Mouse (Mus musculus): Measurements from ENCODE around the gene Fkbp2. TPM values are rescaled to one million over a fixed set of nuclear protein-coding genes. Genes with fewer than 3 reads are reported as not detected.

The Fkbp2 gene
- polyA plus RNA-seq, 1 experiment = 28.3 TPM

GRCm38 (mm10) chr19:6989251-6989650 is 8.9 kb upstream of the Fkbp2 start:
- Histone ChIP-seq H3K27ac (ENCODE audit: control insufficient read depth, insufficient read depth, low read depth, low read length) (no peak overlapping the region), H3K27me3 (ENCODE audit: control insufficient read depth, insufficient read depth, low read length) (no peaks in the 10 kb centered on the region), H3K4me3 (ENCODE audit: control insufficient read depth, low read depth, low read length) (no peak overlapping the region), H3K4me1 (ENCODE audit: control insufficient read depth, insufficient read depth, low read length) (peaks cover 22% of the 10 kb centered on the region), H3K36me3 (ENCODE audit: control insufficient read depth, insufficient read depth, low read length) (peaks cover 1% of the 10 kb centered on the region; the same call in 1 of the 2 replicates)
- no peak for TF ChIP-seq CTCF (IDR thresholded peaks at IDR 0.05; ENCODE audit: control insufficient read depth, insufficient read depth, insufficient replicate concordance, low read depth, low read length)
- TF ChIP-seq POLR2A (IDR thresholded peaks at IDR 0.05; ENCODE audit: control insufficient read depth, low read depth, low read length) = no peak

DNA sequence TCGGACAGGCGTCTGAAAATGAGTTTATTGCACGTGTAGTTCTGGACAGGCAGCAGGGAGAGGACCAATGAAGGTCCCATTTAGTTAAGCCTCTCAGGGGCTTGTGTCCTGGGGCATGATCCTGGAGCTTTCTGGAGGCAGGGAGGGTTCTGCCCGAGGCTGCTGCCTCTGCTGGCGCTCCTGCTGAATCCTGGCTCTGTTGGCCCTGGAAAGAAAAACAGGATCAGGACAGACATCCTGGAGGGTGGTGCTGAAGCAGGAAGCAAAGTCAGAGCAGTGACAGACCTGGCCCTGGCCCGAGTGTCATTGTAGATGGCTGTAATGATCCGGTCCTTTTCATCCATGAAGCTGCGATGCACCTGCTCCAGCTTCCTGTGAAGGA is 7.6 kb upstream of the Fkbp2 start:
- peak overlapping the region; percentile 71 for H3K4me3 ChIP-seq (ENCODE audit: control insufficient read depth, low read depth, low read length)
- peaks cover 22% of the 10 kb centered on the region for H3K4me1 ChIP-seq (ENCODE audit: control insufficient read depth, insufficient read depth, low read length)
- TF ChIP-seq CTCF (IDR thresholded peaks at IDR 0.05; ENCODE audit: control insufficient read depth, insufficient read depth, insufficient replicate concordance, low read depth, low read length) = no peak
- TF ChIP-seq POLR2A (IDR thresholded peaks at IDR 0.05; ENCODE audit: control insufficient read depth, low read depth, low read length) = no peak

DNA sequence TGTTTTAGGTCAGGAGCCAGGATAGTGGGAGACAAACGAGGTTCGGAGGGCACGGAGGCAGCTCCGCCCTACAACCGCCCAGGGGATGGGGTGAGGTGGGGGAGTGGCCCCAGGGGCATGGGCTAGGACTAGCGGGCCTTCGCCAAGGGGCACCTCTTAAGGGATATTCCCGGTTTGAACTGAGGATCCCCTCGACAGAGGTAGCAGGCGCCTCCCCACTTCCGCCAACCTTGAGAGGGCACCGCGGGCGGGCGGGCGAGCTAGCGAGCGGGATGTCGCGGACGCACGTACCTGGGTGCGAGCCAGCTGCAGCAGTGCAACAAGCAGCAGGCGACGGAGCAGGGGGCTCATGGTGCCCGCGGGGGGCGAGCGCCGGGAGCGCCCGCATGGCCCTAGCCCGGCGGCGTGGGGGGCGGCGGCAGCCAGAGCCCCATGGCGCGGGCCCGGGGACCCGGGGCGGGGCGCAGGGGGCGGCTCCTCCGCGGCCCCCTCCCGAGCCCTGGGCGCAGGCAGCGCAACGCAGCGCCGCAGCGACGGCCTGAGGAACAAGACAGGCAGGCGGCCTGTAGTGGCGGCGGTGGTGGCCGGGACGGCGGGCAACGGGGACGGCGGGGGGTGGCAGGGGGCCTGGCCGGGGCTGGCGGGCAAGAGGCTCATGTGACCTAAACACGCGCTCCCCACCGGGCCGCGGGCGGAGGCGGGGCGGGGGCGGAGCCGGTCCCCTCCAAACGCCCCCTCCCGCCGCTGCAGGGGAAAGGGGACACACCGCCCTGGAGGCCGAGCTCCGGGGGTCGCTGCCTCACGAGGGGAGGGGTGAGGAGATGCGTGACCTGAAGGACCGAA is 7.0 kb upstream of the Fkbp2 start, which contains the start of gene Vegfb:
Gene Vegfb, minus strand, starts transcription at position 591 of the 843 bp plus-strand sequence.
- peak within 1 kb of the TSS; percentile 83 for H3K4me3 ChIP-seq (ENCODE audit: control insufficient read depth, low read depth, low read length)
- H3K27me3 ChIP-seq (ENCODE audit: control insufficient read depth, insufficient read depth, low read length) = no peaks in the 10 kb centered on the region
- peaks cover 1% of the 10 kb centered on the region; the same call in 1 of the 2 replicates for H3K36me3 ChIP-seq (ENCODE audit: control insufficient read depth, insufficient read depth, low read length)
- TF ChIP-seq POLR2A (IDR thresholded peaks at IDR 0.05; ENCODE audit: control insufficient read depth, low read depth, low read length) (no peak), CTCF (IDR thresholded peaks at IDR 0.05; ENCODE audit: control insufficient read depth, insufficient read depth, insufficient replicate concordance, low read depth, low read length) (no peak)
- H3K27ac ChIP-seq (ENCODE audit: control insufficient read depth, insufficient read depth, low read depth, low read length) = peak within 1 kb of the TSS; percentile 57; the same call in 1 of the 2 replicates
- H3K4me1 ChIP-seq (ENCODE audit: control insufficient read depth, insufficient read depth, low read length) = peaks cover 19% of the 10 kb centered on the region

More for the DNA sequence above, 7.6 kb upstream of the Fkbp2 start:
- Histone ChIP-seq H3K27ac (ENCODE audit: control insufficient read depth, insufficient read depth, low read depth, low read length) (peak overlapping the region; percentile 57; the same call in 1 of the 2 replicates), H3K36me3 (ENCODE audit: control insufficient read depth, insufficient read depth, low read length) (peaks cover 1% of the 10 kb centered on the region; the same call in 1 of the 2 replicates), H3K27me3 (ENCODE audit: control insufficient read depth, insufficient read depth, low read length) (no peaks in the 10 kb centered on the region)

GRCm38 (mm10) chr19:6985951-6986708 is 5.8 kb upstream of the Fkbp2 start:
- H3K27me3 ChIP-seq (ENCODE audit: control insufficient read depth, insufficient read depth, low read length) = no peaks in the 10 kb centered on the region
- H3K36me3 ChIP-seq (ENCODE audit: control insufficient read depth, insufficient read depth, low read length) = peaks cover 1% of the 10 kb centered on the region; the same call in 1 of the 2 replicates
- peaks cover 13% of the 10 kb centered on the region for H3K4me1 ChIP-seq (ENCODE audit: control insufficient read depth, insufficient read depth, low read length)
- TF ChIP-seq CTCF (IDR thresholded peaks at IDR 0.05; ENCODE audit: control insufficient read depth, insufficient read depth, insufficient replicate concordance, low read depth, low read length) (no peak), POLR2A (IDR thresholded peaks at IDR 0.05; ENCODE audit: control insufficient read depth, low read depth, low read length) (no peak)
- no peak overlapping the region for H3K27ac ChIP-seq (ENCODE audit: control insufficient read depth, insufficient read depth, low read depth, low read length)
- no peak overlapping the region for H3K4me3 ChIP-seq (ENCODE audit: control insufficient read depth, low read depth, low read length)

- Histone ChIP-seq H3K4me3 (ENCODE audit: control insufficient read depth, low read depth, low read length) (no peak overlapping the region), H3K27ac (ENCODE audit: control insufficient read depth, insufficient read depth, low read depth, low read length) (no peak overlapping the region), H3K27me3 (ENCODE audit: control insufficient read depth, insufficient read depth, low read length) (no peaks in the 10 kb centered on the region), H3K4me1 (ENCODE audit: control insufficient read depth, insufficient read depth, low read length) (peaks cover 15% of the 10 kb centered on the region), H3K36me3 (ENCODE audit: control insufficient read depth, insufficient read depth, low read length) (peaks cover 1% of the 10 kb centered on the region; the same call in 1 of the 2 replicates)
- TF ChIP-seq CTCF (IDR thresholded peaks at IDR 0.05; ENCODE audit: control insufficient read depth, insufficient read depth, insufficient replicate concordance, low read depth, low read length) (no peak), POLR2A (IDR thresholded peaks at IDR 0.05; ENCODE audit: control insufficient read depth, low read depth, low read length) (no peak)
These were observed 5.0 kb upstream of the Fkbp2 start for GRCm38 (mm10) chr19:6985300-6985699.

DNA sequence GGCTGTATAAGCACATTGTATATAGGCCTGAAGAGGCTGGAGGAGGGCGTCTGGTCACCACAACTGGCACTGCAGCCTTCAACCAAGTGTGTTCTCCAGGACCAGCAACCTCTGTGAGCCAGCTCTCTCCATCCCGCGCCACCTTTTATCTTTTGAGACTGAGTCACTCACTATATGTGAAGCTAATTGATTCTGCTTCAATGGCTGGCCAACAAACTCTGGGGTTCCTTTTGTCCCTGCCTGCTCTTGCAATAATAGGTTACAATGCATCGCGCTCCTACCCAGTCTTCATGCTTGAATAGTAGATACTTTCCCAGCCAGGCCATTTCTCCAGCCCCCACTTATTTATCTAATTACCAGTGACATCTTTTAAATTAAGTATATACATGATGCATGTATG is 3.3 kb upstream of the Fkbp2 start:
- H3K27ac ChIP-seq (ENCODE audit: control insufficient read depth, insufficient read depth, low read depth, low read length) = no peak overlapping the region
- no peaks in the 10 kb centered on the region; the same call in 1 of the 2 replicates for H3K36me3 ChIP-seq (ENCODE audit: control insufficient read depth, insufficient read depth, low read length)
- H3K4me3 ChIP-seq (ENCODE audit: control insufficient read depth, low read depth, low read length) = no peak overlapping the region
- TF ChIP-seq POLR2A (IDR thresholded peaks at IDR 0.05; ENCODE audit: control insufficient read depth, low read depth, low read length) (no peak), CTCF (IDR thresholded peaks at IDR 0.05; ENCODE audit: control insufficient read depth, insufficient read depth, insufficient replicate concordance, low read depth, low read length) (no peak)
- peaks cover 26% of the 10 kb centered on the region for H3K4me1 ChIP-seq (ENCODE audit: control insufficient read depth, insufficient read depth, low read length)
- no peaks in the 10 kb centered on the region for H3K27me3 ChIP-seq (ENCODE audit: control insufficient read depth, insufficient read depth, low read length)

DNA sequence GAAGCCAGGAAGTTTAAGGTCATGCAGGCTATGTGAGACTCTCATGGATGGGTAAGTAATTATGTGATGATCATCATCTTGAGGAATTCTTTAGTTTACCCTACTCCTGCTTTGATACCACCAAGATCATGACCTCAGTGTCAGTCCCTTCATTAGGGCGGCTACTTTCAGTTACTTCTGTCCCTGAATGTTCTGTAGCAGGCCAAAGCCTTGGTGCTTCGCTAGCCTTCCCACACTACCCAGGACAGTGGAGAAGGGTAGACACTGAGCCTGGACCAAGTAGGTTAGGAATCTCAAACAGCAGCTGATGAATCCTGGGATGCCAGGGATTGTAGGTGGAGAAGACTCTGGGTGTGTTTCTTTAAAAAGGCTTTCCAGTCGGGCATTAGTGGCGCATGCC is 1.2 kb upstream of the Fkbp2 start:
- Histone ChIP-seq H3K4me3 (ENCODE audit: control insufficient read depth, low read depth, low read length) (no peak overlapping the region), H3K27ac (ENCODE audit: control insufficient read depth, insufficient read depth, low read depth, low read length) (no peak overlapping the region), H3K27me3 (ENCODE audit: control insufficient read depth, insufficient read depth, low read length) (no peaks in the 10 kb centered on the region), H3K36me3 (ENCODE audit: control insufficient read depth, insufficient read depth, low read length) (no peaks in the 10 kb centered on the region; the same call in 1 of the 2 replicates), H3K4me1 (ENCODE audit: control insufficient read depth, insufficient read depth, low read length) (peaks cover 18% of the 10 kb centered on the region)
- TF ChIP-seq POLR2A (IDR thresholded peaks at IDR 0.05; ENCODE audit: control insufficient read depth, low read depth, low read length) (no peak), CTCF (IDR thresholded peaks at IDR 0.05; ENCODE audit: control insufficient read depth, insufficient read depth, insufficient replicate concordance, low read depth, low read length) (no peak)

Measured in testis, adult 2 months (tissue).